In the genomic region with DNA sequence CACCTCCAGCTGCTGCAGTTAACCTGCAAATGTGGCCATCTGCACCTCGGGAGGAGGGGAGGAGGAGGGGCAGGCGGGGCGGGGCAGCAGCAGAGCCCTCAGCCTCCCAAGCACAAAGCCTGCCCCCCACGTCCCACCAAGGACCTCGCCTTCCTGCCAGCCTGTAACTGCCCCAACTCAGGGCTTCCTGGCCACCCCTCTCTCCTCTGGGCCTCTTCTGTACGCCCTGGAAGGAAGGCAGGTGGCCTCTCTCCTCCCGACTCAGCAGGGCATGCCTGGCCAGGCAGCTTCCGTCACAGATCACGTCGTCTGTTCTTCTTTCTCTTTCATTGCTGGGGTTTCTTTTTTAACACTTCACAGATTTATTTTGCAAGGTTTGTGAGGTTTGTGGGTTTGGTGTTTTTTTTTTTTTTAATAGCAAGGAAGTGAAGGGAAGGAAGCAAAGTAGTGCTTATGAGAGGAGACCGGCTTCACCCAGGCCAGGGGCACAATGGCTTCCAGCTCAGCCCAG, we compare ENCODE assay signal across 9 mouse cellular contexts.
DNase-seq lines count a peak whose midpoint lies in the region; ATAC-seq and TF ChIP-seq lines count a peak whose summit lies in the region.
"Had no signal": no experiment of that assay in that cellular context is flagged by ENCODE, and none has a peak within 500 bp of the region (broad histone marks: within the 10 kb centered on the region; RNA-seq: fewer than 3 reads in every experiment).

No protein-coding gene starts in this region.

- peak; percentile 55 for DNase-seq in cerebellum, adult 11-12 months
- no peak for DNase-seq in cerebellum, adult 9-10 months
- DNase-seq in spleen, adult 12 weeks (ENCODE audit: low spot score): peak; percentile 1
- no peak for DNase-seq in right cerebral cortex, adult 18-20 months
- no peak for DNase-seq in heart, adult 2 months
- DNase-seq in layer of hippocampus, postnatal 25 days (ENCODE audit: extremely low spot score in 1 of 2, low spot score in 1 of 2): no peak

- H3K4me2 ChIP-seq in intestine, postnatal 0 days (replicated peaks; ENCODE audit: low read depth): peak overlapping the region; percentile 48
- H3K4me2 ChIP-seq: embryonic facial prominence, embryonic 12.5 days had no signal

- no peaks in the 10 kb centered on the region for H3K9me3 ChIP-seq in intestine, postnatal 0 days (ENCODE audit: control insufficient read depth)
- H3K9me3 ChIP-seq: embryonic facial prominence, embryonic 12.5 days had no signal

- no peaks in the 10 kb centered on the region for H3K79me2 ChIP-seq in heart, adult 2 months (replicated peaks; ENCODE audit: control insufficient read depth, insufficient read depth, low read length)

- intact Hi-C loops in heart, adult 2 months (cut with DNase I): no loop called here

- no peaks in the 10 kb centered on the region for H3K36me3 ChIP-seq in intestine, postnatal 0 days (ENCODE audit: control insufficient read depth, insufficient read depth)
- no peaks in the 10 kb centered on the region for H3K36me3 ChIP-seq in heart, adult 2 months (ENCODE audit: control insufficient read depth, insufficient read depth, low read length)
- H3K36me3 ChIP-seq: embryonic facial prominence, embryonic 12.5 days had no signal

- ATAC-seq in common myeloid progenitor, adult 5-6 weeks (replicated peaks; ENCODE audit: low read depth, poor library complexity, severe bottlenecking): peak; percentile 88
- no peak for ATAC-seq in intestine, postnatal 0 days

- TF ChIP-seq EP300 in heart, adult 2 months (IDR thresholded peaks at IDR 0.05; ENCODE audit: insufficient read depth, low read depth, low read length): no peak

- no peaks in the 10 kb centered on the region for H3K4me1 ChIP-seq in intestine, postnatal 0 days (replicated peaks; ENCODE audit: control insufficient read depth, insufficient read depth, low read length)
- H3K4me1 ChIP-seq in heart, adult 2 months (ENCODE audit: control insufficient read depth, insufficient read depth, low read length): no peaks in the 10 kb centered on the region

- H3K9ac ChIP-seq in intestine, postnatal 0 days (ENCODE audit: low read depth, low read length): no peak overlapping the region
- H3K9ac ChIP-seq in heart, adult 2 months (ENCODE audit: low read depth, low read length): no peak overlapping the region
- H3K9ac ChIP-seq: embryonic facial prominence, embryonic 12.5 days had no signal

- no peak overlapping the region for H3K4me3 ChIP-seq in intestine, postnatal 0 days (ENCODE audit: low read depth, low read length)
- H3K4me3 ChIP-seq in heart, adult 2 months: no peak overlapping the region
- H3K4me3 ChIP-seq: embryonic facial prominence, embryonic 12.5 days had no signal

- 0 out of 2 replicates have a peak, but pooled peaks cover 5% of the 10 kb centered on the region for H3K27me3 ChIP-seq in intestine, postnatal 0 days (replicated peaks; ENCODE audit: control insufficient read depth, insufficient read depth, low read length)
- no peaks in the 10 kb centered on the region for H3K27me3 ChIP-seq in heart, adult 2 months (ENCODE audit: control insufficient read depth, insufficient read depth, low read length)
- H3K27me3 ChIP-seq: embryonic facial prominence, embryonic 12.5 days had no signal

- WGBS in intestine, postnatal 0 days: 15% methylated on average over 11 of the region's 11 CpGs
- WGBS in heart, adult 2 months: 41% methylated on average over 11 of the region's 11 CpGs

- TF ChIP-seq POLR2A in heart, adult 2 months (IDR thresholded peaks at IDR 0.05; ENCODE audit: insufficient read depth, low read depth, low read length): no peak

- TF ChIP-seq CTCF in intestine, postnatal 0 days (IDR thresholded peaks at IDR 0.05; ENCODE audit: low read depth): no peak
- TF ChIP-seq CTCF in heart, adult 2 months (IDR thresholded peaks at IDR 0.05): no peak

- H3K27ac ChIP-seq in intestine, postnatal 0 days (ENCODE audit: low read depth, low read length): no peak overlapping the region
- no peak overlapping the region for H3K27ac ChIP-seq in heart, adult 2 months
- H3K27ac ChIP-seq: embryonic facial prominence, embryonic 12.5 days had no signal

Comparison
In these comparisons a context has a peak if more than half of its experiments do, and no peak if none do; other contexts are left out.
1. DNase-seq: peak in cerebellum, adult 11-12 months (single experiment) and spleen, adult 12 weeks (single experiment); none in cerebellum, adult 9-10 months (single experiment), right cerebral cortex, adult 18-20 months (single experiment), heart, adult 2 months (0 of 2) and layer of hippocampus, postnatal 25 days (0 of 2).